In the genomic region with DNA sequence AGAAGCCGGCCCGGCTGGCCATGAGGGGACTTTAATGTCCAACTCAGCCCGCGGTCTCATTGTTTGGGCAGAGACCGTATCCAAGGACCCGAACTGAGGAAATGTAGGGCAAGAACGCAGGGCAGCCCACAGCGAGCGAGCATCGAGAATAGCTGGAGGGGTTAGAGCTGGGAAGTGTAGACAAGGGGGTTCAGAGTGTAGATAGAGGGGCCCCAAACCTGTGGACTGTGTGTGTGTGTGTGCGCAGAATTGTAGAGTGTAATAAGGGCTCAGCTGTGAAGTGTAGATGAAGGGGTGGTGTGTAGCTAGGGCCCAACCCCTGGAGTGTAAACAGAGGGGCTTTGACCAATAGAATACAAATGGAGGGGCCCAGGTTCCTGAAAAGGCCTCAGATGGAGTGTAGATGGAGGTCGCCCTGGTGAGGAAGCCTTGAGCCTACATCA, we compare ENCODE assay signal across 8 mouse cellular contexts. TPM values are rescaled to one million over a fixed set of nuclear protein-coding genes. Genes with fewer than 3 reads are reported as not detected.
DNase-seq lines count a peak whose midpoint lies in the region; ATAC-seq lines count a peak whose summit lies in the region.

No protein-coding gene starts in this region.

- peak overlapping the region; percentile 87 for H3K4me3 ChIP-seq in heart, embryonic 12.5 days
- peak overlapping the region; percentile 94 for H3K4me3 ChIP-seq in embryonic facial prominence, embryonic 14.5 days (ENCODE audit: low read depth, low read length)
- peak overlapping the region; percentile 88 for H3K4me3 ChIP-seq in limb, embryonic 12.5 days (replicated peaks)
- H3K4me3 ChIP-seq in stomach, embryonic 15.5 days (replicated peaks) = peak overlapping the region; percentile 78

- no peak for DNase-seq in heart, postnatal 25 days (ENCODE audit: low spot score)
- DNase-seq in embryonic facial prominence, embryonic 14.5 days (ENCODE audit: low spot score) = peak; percentile 36
- DNase-seq in T-cell, adult 2 months (ENCODE audit: low spot score) = no peak
- no peak for DNase-seq in layer of hippocampus, postnatal 36 days

- intact Hi-C loops in heart, postnatal 25 days (cut with DNase I) = no loop called here

- peak overlapping the region; percentile 82 for H3K4me2 ChIP-seq in heart, embryonic 12.5 days
- H3K4me2 ChIP-seq in embryonic facial prominence, embryonic 14.5 days (ENCODE audit: low read depth, low read length) = peak overlapping the region; percentile 77
- H3K4me2 ChIP-seq in limb, embryonic 12.5 days = peak overlapping the region; percentile 63
- peak overlapping the region; percentile 93 for H3K4me2 ChIP-seq in stomach, embryonic 15.5 days

- H3K27ac ChIP-seq in heart, embryonic 12.5 days (ENCODE audit: poor library complexity, severe bottlenecking) = peak overlapping the region; percentile 80
- peak overlapping the region; percentile 90 for H3K27ac ChIP-seq in embryonic facial prominence, embryonic 14.5 days (replicated peaks; ENCODE audit: low read depth, low read length)
- H3K27ac ChIP-seq in limb, embryonic 12.5 days = peak overlapping the region; percentile 95
- H3K27ac ChIP-seq in stomach, embryonic 15.5 days = peak overlapping the region; percentile 82

- 1% methylated on average over 12 of the region's 12 CpGs for WGBS in heart, embryonic 12.5 days
- WGBS in embryonic facial prominence, embryonic 14.5 days = under 1% methylated on average over 12 of the region's 12 CpGs
- WGBS in limb, embryonic 12.5 days = 0% methylated on average over 12 of the region's 12 CpGs
- 2% methylated on average over 12 of the region's 12 CpGs for WGBS in stomach, embryonic 15.5 days

- H3K27me3 ChIP-seq in heart, embryonic 12.5 days (replicated peaks) = no peaks in the 10 kb centered on the region
- no peaks in the 10 kb centered on the region for H3K27me3 ChIP-seq in embryonic facial prominence, embryonic 14.5 days (replicated peaks; ENCODE audit: control insufficient read depth, insufficient read depth, low read length)
- no peaks in the 10 kb centered on the region for H3K27me3 ChIP-seq in limb, embryonic 12.5 days
- H3K27me3 ChIP-seq in stomach, embryonic 15.5 days (replicated peaks) = no peaks in the 10 kb centered on the region

- H3K9ac ChIP-seq in heart, embryonic 12.5 days = peak overlapping the region; percentile 95
- peak overlapping the region; percentile 99 for H3K9ac ChIP-seq in embryonic facial prominence, embryonic 14.5 days (ENCODE audit: low read depth, low read length)
- peak overlapping the region; percentile 96 for H3K9ac ChIP-seq in limb, embryonic 12.5 days (replicated peaks)
- H3K9ac ChIP-seq in stomach, embryonic 15.5 days = peak overlapping the region; percentile 81

- peaks cover 12% of the 10 kb centered on the region for H3K36me3 ChIP-seq in heart, embryonic 12.5 days
- H3K36me3 ChIP-seq in embryonic facial prominence, embryonic 14.5 days (ENCODE audit: control insufficient read depth, insufficient read depth, low read length) = peaks cover 12% of the 10 kb centered on the region; the same call in 1 of the 2 replicates
- peaks cover 22% of the 10 kb centered on the region for H3K36me3 ChIP-seq in limb, embryonic 12.5 days
- no peaks in the 10 kb centered on the region for H3K36me3 ChIP-seq in stomach, embryonic 15.5 days

- H3K9me3 ChIP-seq in heart, embryonic 12.5 days (replicated peaks) = 0 out of 2 replicates have a peak, but pooled peaks cover 3% of the 10 kb centered on the region
- peaks cover 5% of the 10 kb centered on the region; the same call in 1 of the 2 replicates for H3K9me3 ChIP-seq in embryonic facial prominence, embryonic 14.5 days (ENCODE audit: control insufficient read depth, low read length)
- no peaks in the 10 kb centered on the region; the same call in 1 of the 2 replicates for H3K9me3 ChIP-seq in limb, embryonic 12.5 days
- H3K9me3 ChIP-seq in stomach, embryonic 15.5 days = no peaks in the 10 kb centered on the region

- peaks cover 43% of the 10 kb centered on the region for H3K4me1 ChIP-seq in heart, embryonic 12.5 days (replicated peaks)
- H3K4me1 ChIP-seq in embryonic facial prominence, embryonic 14.5 days (ENCODE audit: control insufficient read depth, insufficient read depth, low read length) = peaks cover 12% of the 10 kb centered on the region
- H3K4me1 ChIP-seq in limb, embryonic 12.5 days (replicated peaks) = peaks cover 19% of the 10 kb centered on the region
- peaks cover 7% of the 10 kb centered on the region; the same call in 1 of the 2 replicates for H3K4me1 ChIP-seq in stomach, embryonic 15.5 days

- ATAC-seq in heart, embryonic 12.5 days (ENCODE audit: insufficient number of reproducible peaks, low FRiP score) = 0 out of 2 replicates have a peak, but pooled peaks have one; percentile 3
- ATAC-seq in CD4-positive, CD25-positive, alpha-beta regulatory T cell, adult 4 months = peak; percentile 25
- peak; percentile 32 for ATAC-seq in embryonic facial prominence, embryonic 14.5 days (ENCODE audit: low read depth)
- ATAC-seq in limb, embryonic 12.5 days (ENCODE audit: insufficient number of reproducible peaks, insufficient read depth, low FRiP score, low TSS enrichment, low read depth) = peak; percentile 48
- ATAC-seq in stomach, embryonic 15.5 days (ENCODE audit: insufficient read depth, low FRiP score, low read depth) = peak; percentile 26; the same call in 1 of the 2 replicates

RNA-seq across cellular contexts. Expression of gene Rgs12, which starts 0.5 kb away (rescaled TPM):
- 34.2 and 35.6 TPM in 2 replicates for polyA plus RNA-seq in heart, embryonic 12.5 days (2016; fragmentation: Nextera tagmentation; extraction: Ambion mirVana)
- total RNA-seq in heart, postnatal 25 days (2021) = 10 to 100 TPM; 16.0 to 16.2 TPM
- 10 to 100 TPM in 1 of 2 experiments, 1 to 10 TPM in 1; 5.3 to 11.0 TPM for polyA plus RNA-seq in CD4-positive, CD25-positive, alpha-beta regulatory T cell, adult 4 months (2017; shearing (Covaris generic))
- polyA plus RNA-seq in embryonic facial prominence, embryonic 14.5 days (2014; fragmentation: Nextera tagmentation; extraction: Ambion mirVana) = 30.0 and 30.2 TPM in 2 replicates
- 57.3 and 59.7 TPM in 2 replicates for polyA plus RNA-seq in limb, embryonic 12.5 days (2016; fragmentation: Nextera tagmentation; extraction: Ambion mirVana)
- 26.8 and 28.1 TPM in 2 replicates for polyA plus RNA-seq in stomach, embryonic 15.5 days (2015; fragmentation: Nextera tagmentation; extraction: Ambion mirVana)
- 10 to 100 TPM; 42.4 to 47.1 TPM for total RNA-seq in layer of hippocampus, postnatal 36 days (2021)

RNA-seq across cellular contexts. Expression of gene Msantd1, which starts 42.0 kb away (rescaled TPM):
- polyA plus RNA-seq in heart, embryonic 12.5 days (2016; fragmentation: Nextera tagmentation; extraction: Ambion mirVana) = 0.31 and 0.62 TPM in 2 replicates
- total RNA-seq in heart, postnatal 25 days (2021) = under 1 TPM; 0.52 to 0.61 TPM
- 1 to 10 TPM; 1.6 to 2.0 TPM for polyA plus RNA-seq in CD4-positive, CD25-positive, alpha-beta regulatory T cell, adult 4 months (2017; shearing (Covaris generic))
- polyA plus RNA-seq in embryonic facial prominence, embryonic 14.5 days (2014; fragmentation: Nextera tagmentation; extraction: Ambion mirVana) = 0.60 and 1.3 TPM in 2 replicates
- polyA plus RNA-seq in limb, embryonic 12.5 days (2016; fragmentation: Nextera tagmentation; extraction: Ambion mirVana) = 0.42 and 0.73 TPM in 2 replicates
- polyA plus RNA-seq in stomach, embryonic 15.5 days (2015; fragmentation: Nextera tagmentation; extraction: Ambion mirVana) = 0.54 and 0.57 TPM in 2 replicates
- total RNA-seq in layer of hippocampus, postnatal 36 days (2021) = 1 to 10 TPM; 5.6 to 8.0 TPM
